Mouse (Mus musculus) CH12.LX (cell line): Measurements from ENCODE around the gene Pik3ip1. TPM values are rescaled to one million over a fixed set of nuclear protein-coding genes. Genes with fewer than 3 reads are reported as not detected.

Experiments used
- DNase-seq: peaks from one replicate; pipeline ENCODE4 v3.0.0-alpha.2; 2013; ENCODE audit errors: extremely low read depth
- H3K27ac ChIP-seq: 2 replicates; pipeline ENCODE4 v1.5.1; 2012; ENCODE audit warnings: low read depth, mild to moderate bottlenecking, control low read depth, moderate library complexity; ENCODE audit not compliant: insufficient read depth
- H3K27me3 ChIP-seq: replicated peaks from 2 replicates; pipeline ENCODE3; 2012; ENCODE audit warnings: inconsistent platforms
- H3K36me3 ChIP-seq, 2 experiments: replicated peaks in 1 of 2; 2 replicates each; pipeline versions ENCODE3 to v1.6.1; 2012; ENCODE audit warnings: inconsistent platforms in 1 of 2, low read length in 1 of 2, mild to moderate bottlenecking in 1 of 2, mixed read lengths in 1 of 2, moderate library complexity in 1 of 2; ENCODE audit not compliant: control insufficient read depth in 1 of 2, insufficient read depth in 1 of 2
- H3K4me1 ChIP-seq, 2 experiments: 2 replicates each; pipeline ENCODE4 v1.6.1; 2012; ENCODE audit warnings: inconsistent platforms in 1 of 2, moderate library complexity in 1 of 2; ENCODE audit not compliant: insufficient read depth in 2 of 2, control insufficient read depth in 1 of 2
- H3K4me2 ChIP-seq: 2 replicates; pipeline ENCODE4 v1.6.1; 2012; ENCODE audit warnings: low read depth, mild to moderate bottlenecking, control low read depth; ENCODE audit not compliant: poor library complexity, insufficient read depth, severe bottlenecking
- H3K4me3 ChIP-seq, 3 experiments: fragments of 150-350 bp in 1 of 3; sonication (generic) in 1 of 3; replicated peaks in 1 of 3; 2 replicates each; pipeline versions ENCODE3 to v1.5.1; 2011 to 2012; ENCODE audit warnings: low read depth in 2 of 3, low read length in 2 of 3, mild to moderate bottlenecking in 2 of 3, moderate library complexity in 2 of 3, control low read depth in 1 of 3, improper control_type of control experiment in 1 of 3, inconsistent platforms in 1 of 3, mixed read lengths in 1 of 3; ENCODE audit not compliant: poor library complexity in 1 of 3
- H3K79me2 ChIP-seq: replicated peaks from 2 replicates; pipeline ENCODE4 v1.6.1; 2012; ENCODE audit warnings: mild to moderate bottlenecking, moderate library complexity; ENCODE audit not compliant: control insufficient read depth, poor library complexity, insufficient read depth, severe bottlenecking; ENCODE audit errors: extremely low read depth
- H3K9ac ChIP-seq: 2 replicates; pipeline ENCODE4 v1.6.1; 2012; ENCODE audit warnings: low read depth, mild to moderate bottlenecking, control low read depth, moderate library complexity; ENCODE audit not compliant: insufficient read depth
- H3K9me3 ChIP-seq: replicated peaks from 2 replicates; pipeline ENCODE3; 2012; ENCODE audit warnings: low read length, inconsistent platforms, mixed read lengths
- CHD1 ChIP-seq: IDR thresholded peaks from 2 replicates; pipeline ENCODE4 v1.6.1; 2012; ENCODE audit warnings: low read depth, low read length, improper control_type of control experiment, inconsistent platforms
- E2F4 ChIP-seq: IDR thresholded peaks from 2 replicates; pipeline ENCODE4 v1.6.1; 2011; ENCODE audit warnings: low read depth, low read length, improper control_type of control experiment; ENCODE audit not compliant: insufficient replicate concordance
- ELF1 ChIP-seq: IDR thresholded peaks from 2 replicates; pipeline ENCODE4 v1.6.1; 2014; ENCODE audit warnings: low read depth, mild to moderate bottlenecking, inconsistent platforms, low read length, improper control_type of control experiment
- EP300 ChIP-seq: IDR thresholded peaks from 2 replicates; pipeline ENCODE4 v1.6.1; 2011; ENCODE audit warnings: low read length, improper control_type of control experiment
- GABPA ChIP-seq: IDR thresholded peaks from 2 replicates; pipeline ENCODE4 v1.6.1; 2012; ENCODE audit warnings: low read depth, low read length, improper control_type of control experiment, inconsistent platforms; ENCODE audit not compliant: insufficient replicate concordance
- HCFC1 ChIP-seq: IDR thresholded peaks from 2 replicates; pipeline ENCODE4 v1.6.1; 2012; ENCODE audit warnings: low read depth, mild to moderate bottlenecking, inconsistent platforms, low read length, improper control_type of control experiment
- IRF4 ChIP-seq: IDR thresholded peaks from 2 replicates; pipeline ENCODE4 v1.6.1; 2014; ENCODE audit warnings: low read depth, mild to moderate bottlenecking, inconsistent platforms, low read length, improper control_type of control experiment
- JUN ChIP-seq: IDR thresholded peaks from 2 replicates; pipeline ENCODE4 v1.6.1; 2011; ENCODE audit warnings: low read depth, mild to moderate bottlenecking, low read length, improper control_type of control experiment, moderate library complexity; ENCODE audit not compliant: insufficient read depth
- JUND ChIP-seq: conservative IDR thresholded peaks from 2 replicates; pipeline ENCODE4 v1.6.1; 2011; ENCODE audit warnings: low read depth, low read length, improper control_type of control experiment
- MAFK ChIP-seq: IDR thresholded peaks from 2 replicates; pipeline ENCODE4 v1.6.1; 2011; ENCODE audit warnings: low read length, improper control_type of control experiment; ENCODE audit not compliant: insufficient replicate concordance
- MEF2A ChIP-seq: IDR thresholded peaks from 2 replicates; pipeline ENCODE4 v1.6.1; 2014; ENCODE audit warnings: low read depth, mild to moderate bottlenecking, inconsistent platforms, low read length, improper control_type of control experiment, borderline replicate concordance
- MXI1 ChIP-seq: IDR thresholded peaks from 2 replicates; pipeline ENCODE4 v1.6.1; 2011; ENCODE audit warnings: mild to moderate bottlenecking, low read depth, low read length, improper control_type of control experiment
- NELFE ChIP-seq: IDR thresholded peaks from 2 replicates; pipeline ENCODE4 v1.6.1; 2011; ENCODE audit warnings: low read depth, low read length, improper control_type of control experiment
- NRF1 ChIP-seq: IDR thresholded peaks from 2 replicates; pipeline ENCODE4 v1.6.1; 2014; ENCODE audit warnings: low read depth, mild to moderate bottlenecking, inconsistent platforms, low read length, improper control_type of control experiment, moderate library complexity
- PAX5 ChIP-seq: IDR thresholded peaks from 2 replicates; pipeline ENCODE4 v1.6.1; 2012; ENCODE audit warnings: low read length, inconsistent platforms, mixed read lengths
- POLR2AphosphoS2 ChIP-seq: IDR thresholded peaks from 2 replicates; pipeline ENCODE4 v1.6.1; 2011; ENCODE audit warnings: low read depth, low read length, improper control_type of control experiment
- RAD21 ChIP-seq: IDR thresholded peaks from 2 replicates; pipeline ENCODE4 v1.6.1; 2011; ENCODE audit warnings: low read depth, mild to moderate bottlenecking, low read length, improper control_type of control experiment, moderate library complexity
- RCOR1 ChIP-seq: conservative IDR thresholded peaks from 2 replicates; pipeline ENCODE4 v1.6.1; 2012; ENCODE audit warnings: low read depth, mild to moderate bottlenecking, inconsistent platforms, low read length, improper control_type of control experiment
- SIN3A ChIP-seq: IDR thresholded peaks from 2 replicates; pipeline ENCODE4 v1.6.1; 2012; ENCODE audit warnings: low read length, improper control_type of control experiment, inconsistent platforms
- TBP ChIP-seq: conservative IDR thresholded peaks from 2 replicates; pipeline ENCODE4 v1.6.1; 2011; ENCODE audit warnings: low read depth, low read length, improper control_type of control experiment
- UBTF ChIP-seq: IDR thresholded peaks from 2 replicates; pipeline ENCODE4 v1.6.1; 2012; ENCODE audit warnings: low read depth, mild to moderate bottlenecking, inconsistent platforms, low read length, improper control_type of control experiment, moderate library complexity
- USF1 ChIP-seq: IDR thresholded peaks from 2 replicates; pipeline ENCODE4 v1.6.1; 2014; ENCODE audit warnings: low read depth, mild to moderate bottlenecking, inconsistent platforms, low read length, improper control_type of control experiment
- USF2 ChIP-seq: conservative IDR thresholded peaks from 2 replicates; pipeline ENCODE4 v1.6.1; 2011; ENCODE audit warnings: low read depth, low read length, improper control_type of control experiment
- ZKSCAN1 ChIP-seq: IDR thresholded peaks from 2 replicates; pipeline ENCODE4 v1.6.1; 2012; ENCODE audit warnings: low read depth, inconsistent platforms, low read length, improper control_type of control experiment, borderline replicate concordance
- ZMIZ1 ChIP-seq: IDR thresholded peaks from 2 replicates; pipeline ENCODE4 v1.6.1; 2012; ENCODE audit warnings: low read depth, mild to moderate bottlenecking, inconsistent platforms, low read length, improper control_type of control experiment
- ZNF384 ChIP-seq: IDR thresholded peaks from 2 replicates; pipeline ENCODE4 v1.6.1; 2012; ENCODE audit warnings: low read depth, low read length, improper control_type of control experiment, inconsistent platforms
- dilution Hi-C: fragments of 300-500 bp; cut with MboI; formaldehyde crosslinking; loops from 2 replicates; pipeline ENCODE4 v1.14.3; 2020; ENCODE audit warnings: low sequenced_read_pairs; ENCODE audit not compliant: extremely low pct_unique_long_range_greater_than_20kb, extremely low pct_ligation_motif_present
- in situ Hi-C: fragments of 300-500 bp; cut with MboI; formaldehyde crosslinking; loops from 3 replicates; pipeline ENCODE4 v1.14.3; 2019; ENCODE audit warnings: low sequenced_read_pairs, low pct_ligation_motif_present, low pct_unique_long_range_greater_than_20kb, mixed read lengths
- polyA plus RNA-seq: library from polyadenylated mRNA; unstranded; fragments of >175 nt; gene quantifications from 2 replicates; pipeline ENCODE4 v1.2.1, GENCODE M21; 2012; ENCODE audit warnings: low read depth; ENCODE audit not compliant: insufficient read length
- total RNA-seq, 2 experiments: library from RNA; depleted of rRNA; stranded (reverse); fragments of 300-350 nt in 1 of 2; fragments of >200 nt in 1 of 2; gene quantifications; 2 replicates each; pipeline ENCODE4 v1.2.3; 2012 to 2014

Pik3ip1 gene
- total and polyA plus RNA-seq, 3 experiments, result 0.39 to 2.6 (median 1.3) TPM

DNA sequence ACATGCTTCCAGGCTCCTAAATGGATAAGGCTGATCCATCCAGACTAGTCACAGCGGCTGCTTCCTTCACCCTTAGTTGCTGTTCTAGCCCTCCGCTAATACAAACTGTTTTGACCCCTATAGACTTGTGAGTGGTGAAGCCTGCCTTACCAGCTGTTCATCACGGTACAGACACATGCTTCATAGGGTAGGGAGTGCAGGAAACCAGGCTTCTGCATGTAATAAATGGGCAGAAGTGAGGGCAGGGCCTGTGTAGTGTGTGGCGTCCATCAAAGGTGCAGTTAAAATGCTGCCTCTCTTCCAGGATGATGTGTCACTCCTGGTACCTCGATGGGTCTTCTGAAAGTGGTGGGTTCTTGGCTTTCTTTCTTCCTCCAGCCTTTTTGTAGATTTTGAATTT is 7.8 kb downstream of the Pik3ip1 start:
- peaks cover 14 to 35% of the 10 kb centered on the region in 2 experiments for H3K4me1 ChIP-seq
- H3K27ac ChIP-seq, result no peak overlapping the region
- in situ Hi-C loops (no loop called here), dilution Hi-C loops (no loop called here)
- H3K27me3 ChIP-seq, result no peaks in the 10 kb centered on the region
- H3K4me2 ChIP-seq, result no peak overlapping the region
- H3K79me2 ChIP-seq, result no peaks in the 10 kb centered on the region
- no peak overlapping the region for H3K4me3 ChIP-seq
- no peak overlapping the region for H3K9ac ChIP-seq
- DNase-seq, result no peak
- no peak for TF ChIP-seq USF2
- no peak for TF ChIP-seq NELFE
- TF ChIP-seq MEF2A, result no peak
- TF ChIP-seq SIN3A, result no peak
- no peak for TF ChIP-seq MAFK
- TF ChIP-seq RCOR1, result no peak
- no peak for TF ChIP-seq NRF1
- TF ChIP-seq EP300, result no peak
- TF ChIP-seq ZKSCAN1, result no peak
- no peak for TF ChIP-seq RAD21
- TF ChIP-seq ZMIZ1, result no peak
- no peak for TF ChIP-seq ZNF384
- TF ChIP-seq GABPA, result no peak
- TF ChIP-seq PAX5, result no peak
- TF ChIP-seq JUND, result no peak
- TF ChIP-seq UBTF, result no peak
- TF ChIP-seq USF1, result no peak
- no peak for TF ChIP-seq IRF4
- TF ChIP-seq ELF1, result no peak
- no peaks in the 10 kb centered on the region for H3K9me3 ChIP-seq
- peaks cover 0 to 21% of the 10 kb centered on the region in 2 experiments for H3K36me3 ChIP-seq

DNA sequence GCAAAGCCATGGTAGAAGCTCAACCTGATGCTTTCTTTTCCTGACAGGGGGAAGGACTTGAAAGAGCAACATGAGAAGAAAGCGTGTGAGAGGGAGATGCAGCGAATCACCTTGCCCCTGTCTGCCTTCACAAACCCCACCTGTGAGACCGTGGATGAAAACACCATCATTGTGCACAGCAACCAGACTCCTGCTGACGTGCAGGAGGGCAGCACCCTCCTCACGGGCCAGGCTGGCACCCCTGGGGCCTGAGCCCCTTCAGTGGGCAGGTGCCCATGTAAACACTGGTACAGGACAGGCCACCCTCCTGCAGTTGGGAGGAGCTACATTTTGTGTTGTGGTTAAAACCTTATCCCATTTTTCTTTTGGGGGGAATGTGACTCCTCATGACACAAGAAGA is 11.3 kb downstream of the Pik3ip1 start:
- peaks cover 0 to 13% of the 10 kb centered on the region in 2 experiments; a peak in 3 of 4 replicates for H3K4me1 ChIP-seq
- in situ Hi-C loops, result no loop called here
- dilution Hi-C loops, result no loop called here
- no peak overlapping the region for H3K4me2 ChIP-seq
- no peak for DNase-seq
- no peak overlapping the region for H3K27ac ChIP-seq
- TF ChIP-seq MEF2A, result no peak
- no peak for TF ChIP-seq JUN
- no peak for TF ChIP-seq JUND
- no peak for TF ChIP-seq E2F4
- no peak for TF ChIP-seq SIN3A
- no peak for TF ChIP-seq TBP
- no peak for TF ChIP-seq RAD21
- no peak for TF ChIP-seq CHD1
- TF ChIP-seq HCFC1, result no peak
- TF ChIP-seq MXI1, result no peak
- no peak for TF ChIP-seq ZNF384
- TF ChIP-seq POLR2AphosphoS2, result no peak
- TF ChIP-seq ZMIZ1, result no peak
- no peak for TF ChIP-seq UBTF
- TF ChIP-seq PAX5, result no peak
- H3K4me3 ChIP-seq, result no peak overlapping the region
- no peaks in the 10 kb centered on the region for H3K79me2 ChIP-seq
- H3K9ac ChIP-seq, result no peak overlapping the region
- peaks cover 32 to 56% of the 10 kb centered on the region in 2 experiments for H3K36me3 ChIP-seq
- H3K9me3 ChIP-seq, result no peaks in the 10 kb centered on the region
- H3K27me3 ChIP-seq, result no peaks in the 10 kb centered on the region
